Mouse (Mus musculus) c-Kit-positive CD71-negative TER-119-negative erythroid progenitor cells, embryonic 14.5 days (primary cell): Measurements from ENCODE around the gene Arl6.

Experiments
- DNase-seq: peaks from one replicate; pipeline ENCODE4 v3.0.0-alpha.2; 2013; ENCODE audit warnings: low read depth

The Arl6 gene

DNA sequence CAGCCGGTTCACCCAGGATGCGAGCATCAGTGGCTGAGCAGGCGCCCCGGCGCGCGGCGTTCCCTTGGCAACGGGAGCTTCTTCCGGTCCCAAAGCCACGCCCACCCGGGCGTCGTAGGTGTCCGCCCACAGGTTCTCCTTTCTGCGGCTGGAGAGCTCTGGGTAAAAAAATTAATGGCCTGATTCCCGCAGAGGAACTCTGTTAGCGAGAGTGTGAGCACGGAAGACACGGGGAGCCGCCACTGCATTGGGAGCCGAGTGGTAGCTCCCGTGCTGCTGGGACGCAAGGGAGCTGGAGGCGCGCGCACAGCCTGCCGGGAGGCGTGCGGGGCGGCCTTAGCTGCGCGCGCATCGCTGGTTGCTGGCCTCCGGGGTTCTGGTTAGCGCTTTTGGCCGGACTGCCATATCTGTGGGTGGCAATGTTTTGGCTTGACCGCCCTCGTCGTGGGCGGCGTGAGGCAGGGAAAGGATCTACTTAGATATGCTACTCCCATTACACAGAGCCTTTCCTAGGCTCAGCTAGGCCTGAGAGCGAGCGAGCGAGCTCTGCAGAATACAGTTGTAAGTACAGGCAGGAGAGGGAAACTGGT is at the start of gene Arl6:
Gene Arl6 (minus strand): TSS at position 290 of the 590 bp plus-strand sequence.
- DNase-seq: peak; percentile 76

GRCm38 (mm10) chr16:59685135-59685534 is 45.9 kb upstream of the Arl6 start:
- DNase-seq: no peak

GRCm38 (mm10) chr16:59683434-59683833 is 44.2 kb upstream of the Arl6 start:
- peak; percentile 35 for DNase-seq

GRCm38 (mm10) chr16:59682216-59682891 is 43.2 kb upstream of the Arl6 start:
- DNase-seq: no peak

GRCm38 (mm10) chr16:59666938-59667337 is 27.7 kb upstream of the Arl6 start:
- no peak for DNase-seq

DNA sequence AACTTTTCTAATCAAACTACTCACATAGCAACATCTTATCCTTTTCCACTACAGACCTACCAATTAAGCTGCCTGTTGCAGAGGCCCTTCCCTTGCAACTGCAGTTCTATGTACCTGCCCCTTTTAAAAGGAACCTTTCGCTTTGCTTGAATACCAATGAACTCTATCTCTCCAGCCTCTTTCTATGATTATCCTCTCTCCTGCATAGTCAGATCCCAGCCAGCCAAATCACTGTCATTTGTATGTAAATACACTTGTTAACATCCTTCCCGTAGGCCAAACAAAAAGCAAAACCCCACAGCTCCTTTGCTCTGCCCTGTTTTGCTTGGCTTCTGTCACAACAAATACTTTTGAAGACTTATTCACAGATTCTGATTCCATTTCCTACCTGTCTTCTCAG is 4.6 kb upstream of the Arl6 start:
- DNase-seq: no peak

- DNase-seq: no peak
Observed at GRCm38 (mm10) chr16:59639985-59640384, 794 bp upstream of the Arl6 start.

DNA sequence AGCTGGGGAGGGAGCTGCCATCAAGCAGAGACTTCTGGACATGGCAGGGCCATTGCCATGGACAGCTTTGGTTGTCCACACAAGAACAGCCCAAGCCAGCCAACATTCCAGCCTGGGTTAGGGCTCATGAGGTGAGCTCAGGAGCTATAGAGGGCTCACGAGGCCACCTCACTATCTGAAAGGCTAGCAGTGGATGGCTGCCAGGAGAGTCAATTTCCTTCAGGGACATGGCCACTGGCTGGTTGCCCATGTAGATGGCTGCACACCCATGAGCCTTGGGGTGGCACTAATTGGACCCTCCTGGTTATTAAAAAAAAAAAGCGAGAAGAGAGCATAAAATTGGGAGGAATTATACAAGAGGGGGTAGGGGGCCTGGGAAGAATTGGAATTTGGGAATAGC is 4.6 kb downstream of the Arl6 start:
- DNase-seq: no peak

DNA sequence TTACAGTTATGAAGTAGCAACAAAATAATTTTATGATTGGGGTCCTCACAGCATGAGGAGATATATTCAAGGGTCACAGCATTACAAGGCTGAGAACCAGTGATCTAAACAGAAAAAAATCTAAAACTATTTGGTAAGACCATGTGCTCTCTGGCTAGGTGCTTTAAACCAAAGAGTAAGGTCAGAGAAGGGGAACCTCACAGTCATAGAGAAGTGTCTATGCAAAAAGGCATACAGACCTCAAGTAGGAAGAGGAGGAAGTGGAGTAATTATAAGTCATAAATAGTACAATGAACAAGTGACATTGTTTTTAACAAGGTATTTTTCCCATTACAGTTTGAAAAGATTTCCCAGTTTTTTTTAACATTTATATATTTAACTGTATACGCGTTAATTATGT is 17.6 kb downstream of the Arl6 start:
- no peak for DNase-seq

GRCm38 (mm10) chr16:59617167-59617566 is 22.0 kb downstream of the Arl6 start:
- DNase-seq: no peak

DNA sequence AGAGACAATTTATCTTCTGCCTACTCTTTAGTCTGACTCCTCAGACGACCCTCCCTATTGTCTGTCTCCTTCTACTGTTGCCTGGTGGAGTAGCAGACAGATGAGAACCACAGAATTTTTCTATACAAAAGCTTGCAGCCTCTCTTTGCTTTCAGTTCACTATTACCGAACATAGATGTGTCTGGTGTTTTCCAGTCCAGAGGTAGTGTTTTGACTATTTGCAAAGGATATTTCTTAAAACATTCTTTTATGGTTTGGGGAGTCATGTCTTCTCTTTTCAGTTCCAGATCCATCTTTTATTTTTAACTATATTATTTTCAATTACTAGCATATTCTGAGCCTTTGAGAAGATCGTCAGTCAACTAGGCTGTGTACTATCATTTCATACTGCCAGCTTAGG is 23.5 kb downstream of the Arl6 start:
- no peak for DNase-seq

DNA sequence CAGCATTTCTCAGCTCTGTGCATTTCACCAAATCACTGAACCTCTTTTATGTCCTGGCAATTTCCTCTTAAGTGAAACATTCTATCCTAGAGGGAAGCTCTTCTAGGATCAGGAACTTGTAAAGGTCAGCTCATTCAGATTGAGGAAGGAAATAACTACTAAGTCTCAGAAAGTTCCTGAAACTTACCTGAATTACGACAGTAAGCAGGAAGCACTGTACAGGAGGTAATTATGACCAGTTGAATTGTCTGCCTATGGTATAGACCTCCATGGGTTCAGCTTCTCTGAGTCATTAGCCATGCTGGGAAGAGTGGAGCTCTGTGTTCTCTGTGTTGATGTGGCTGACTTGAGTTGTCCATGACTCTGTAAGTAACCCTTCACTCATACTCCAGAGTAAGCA is 28.4 kb downstream of the Arl6 start:
- no peak for DNase-seq

DNA sequence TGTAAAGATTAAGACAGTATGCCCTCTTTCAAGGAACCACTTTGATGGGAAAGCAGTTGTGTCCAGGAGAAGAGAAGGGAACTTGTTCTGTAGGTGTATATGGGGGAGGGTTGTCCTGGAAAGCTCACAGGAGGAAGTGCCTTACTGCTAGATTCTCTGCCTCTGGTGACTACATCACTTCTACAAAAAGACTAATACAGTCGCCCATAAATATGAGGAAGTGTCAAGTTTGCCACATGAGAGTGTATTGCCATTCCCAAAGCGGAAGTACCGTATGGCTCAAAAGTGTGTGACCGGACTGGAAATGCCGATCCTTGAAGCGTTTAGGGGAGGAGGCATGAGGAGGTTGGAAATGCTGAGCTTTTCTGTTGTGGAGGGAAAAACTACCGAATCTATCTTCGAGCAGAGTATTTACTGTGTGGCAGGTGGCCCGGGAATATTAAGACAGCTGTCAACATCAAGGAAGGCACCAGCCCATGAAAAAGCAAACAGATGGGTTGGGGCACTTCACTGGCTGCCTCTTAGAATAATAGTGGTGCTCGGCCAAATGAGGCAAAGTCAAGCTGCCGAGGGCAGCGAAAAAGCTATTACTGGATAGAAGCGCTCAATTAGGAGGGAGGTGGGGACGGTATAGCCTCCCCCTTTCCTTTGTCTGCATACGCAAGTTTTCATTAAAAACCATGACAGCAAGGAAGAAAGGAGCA is 35.0 kb downstream of the Arl6 start:
- DNase-seq: peak; percentile 28

- no peak for DNase-seq
Observed at GRCm38 (mm10) chr16:59600311-59601251, 38.6 kb downstream of the Arl6 start, which contains the start of gene Crybg3. Gene Crybg3 (minus strand): TSS chr16:59600979.

DNA sequence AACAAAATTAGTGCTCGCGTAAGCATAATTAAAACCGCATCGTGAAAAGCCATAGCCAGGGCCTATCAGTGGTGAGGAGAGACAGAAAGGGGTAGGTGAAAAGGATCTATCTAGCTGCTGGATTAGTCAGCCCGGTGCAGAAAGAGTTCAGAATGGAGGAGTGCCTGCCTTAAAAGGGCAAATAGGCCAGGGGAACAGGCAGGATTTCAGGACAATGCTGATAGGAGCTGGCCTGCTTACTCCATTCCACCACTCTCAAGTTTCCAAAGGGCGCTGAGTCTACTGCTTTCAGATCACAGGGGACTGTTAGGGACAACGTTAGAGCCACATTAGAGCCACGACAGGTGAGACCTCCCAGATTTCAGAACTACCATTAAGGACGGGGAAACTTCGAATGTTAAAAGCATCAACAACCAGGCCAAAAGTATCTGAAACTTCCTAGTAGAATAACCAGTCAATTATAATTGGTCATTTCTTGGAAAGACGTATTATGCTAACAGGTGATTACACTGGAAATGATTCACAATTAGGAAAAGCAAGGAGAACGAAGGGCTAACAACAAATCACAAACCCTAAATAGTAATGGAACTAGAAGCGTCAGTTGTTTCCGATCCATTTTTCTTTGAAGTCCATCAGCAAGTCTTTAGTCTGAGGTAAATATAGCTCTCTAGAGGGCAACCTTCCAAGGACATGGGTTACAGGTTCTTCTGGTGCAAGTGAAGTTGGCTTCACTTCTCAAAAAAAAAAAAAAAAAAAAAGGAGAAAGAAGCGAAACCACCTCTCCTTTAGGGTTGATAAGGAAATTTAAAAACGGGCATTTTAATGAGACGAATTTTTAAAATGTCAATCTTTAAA is 39.6 kb downstream of the Arl6 start:
- DNase-seq: no peak

DNA sequence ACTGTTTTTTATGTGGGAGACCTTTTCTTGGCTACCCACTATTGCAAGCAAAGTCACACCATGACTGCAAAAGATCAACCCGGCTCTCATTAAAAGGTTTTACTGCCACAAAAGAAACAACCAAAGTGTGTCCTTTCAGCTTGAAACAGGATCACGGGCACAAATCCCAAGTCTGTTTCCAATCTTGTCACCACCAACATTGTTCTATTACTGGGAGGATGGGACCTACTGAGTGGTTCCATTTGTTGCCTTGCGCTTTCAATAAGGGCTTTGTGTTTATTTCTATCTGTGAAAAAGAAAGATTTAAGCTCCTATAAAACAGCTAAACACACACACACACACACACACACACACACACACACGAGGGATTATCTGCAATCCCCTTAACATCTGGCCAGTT is 40.2 kb downstream of the Arl6 start:
- no peak for DNase-seq

DNA sequence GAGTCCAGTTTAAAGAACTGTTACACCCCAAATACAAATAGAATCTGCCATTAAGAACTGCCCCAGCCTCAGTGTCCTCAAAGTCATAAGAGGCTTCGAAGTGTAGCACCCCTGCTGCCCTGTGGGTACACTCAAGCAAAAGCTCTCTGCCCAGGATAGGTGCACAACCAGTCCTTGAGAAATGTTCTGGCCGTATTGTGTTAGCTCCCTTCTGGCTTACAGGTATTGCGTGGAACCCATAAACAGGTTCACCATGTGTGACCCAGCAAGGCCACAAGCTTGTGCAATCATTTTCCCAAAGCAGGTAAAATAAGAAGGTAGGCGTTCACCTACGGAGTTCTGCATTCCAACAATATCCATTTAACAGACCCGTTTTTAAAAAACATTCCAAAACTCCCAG is 41.9 kb downstream of the Arl6 start:
- no peak for DNase-seq

GRCm38 (mm10) chr16:59594714-59595113 is 44.5 kb downstream of the Arl6 start:
- no peak for DNase-seq

DNA sequence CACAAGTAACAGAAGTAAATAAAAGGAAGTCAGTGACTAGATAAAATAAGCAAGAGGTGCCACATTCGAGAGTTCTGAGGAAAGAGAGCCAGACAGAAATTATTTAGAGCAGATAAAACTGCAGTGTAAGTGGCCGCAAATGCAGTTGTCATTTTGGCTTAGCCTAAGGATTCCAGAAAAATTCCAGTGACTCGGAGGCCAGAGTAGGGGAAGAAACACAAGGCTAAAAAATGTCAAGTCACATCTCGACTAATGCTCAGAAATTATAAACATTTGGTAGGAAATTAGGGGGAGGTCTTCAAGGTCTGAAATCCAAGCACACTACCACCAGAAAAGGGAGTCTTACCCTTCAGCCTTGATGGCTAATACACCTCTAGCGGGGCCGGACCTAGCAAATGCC is 48.4 kb downstream of the Arl6 start:
- no peak for DNase-seq

- DNase-seq: no peak
Observed at GRCm38 (mm10) chr16:59588351-59589025, 50.7 kb downstream of the Arl6 start.

- no peak for DNase-seq
Observed at GRCm38 (mm10) chr16:59587816-59588215, 51.4 kb downstream of the Arl6 start.
